Mouse (Mus musculus) heart, embryonic 15.5 days (tissue): ENCODE measurements around the gene Cd151. TPM values are rescaled to one million over a fixed set of nuclear protein-coding genes. Genes with fewer than 3 reads are reported as not detected.

Experiments used
- ATAC-seq: fragments of 200-750 bp; cut with Nextera tagmentation; replicated peaks from 2 replicates; pipeline ENCODE4 v1.8.0; 2017; ENCODE audit warnings: low read depth, moderate TSS enrichment; ENCODE audit not compliant: insufficient number of reproducible peaks, insufficient read depth, low FRiP score
- H3K27ac ChIP-seq: fragments of 300-500 bp; sonication (generic); 2 replicates; pipeline ENCODE4 v1.5.1; 2015; ENCODE audit warnings: mild to moderate bottlenecking, inconsistent platforms
- H3K27me3 ChIP-seq: fragments of 300-500 bp; sonication (generic); 2 replicates; pipeline ENCODE4 v1.6.1; 2015; ENCODE audit warnings: inconsistent platforms
- H3K36me3 ChIP-seq: fragments of 300-500 bp; sonication (generic); 2 replicates; pipeline ENCODE4 v1.6.1; 2015; ENCODE audit warnings: mild to moderate bottlenecking, inconsistent platforms
- H3K4me1 ChIP-seq: fragments of 300-500 bp; sonication (generic); replicated peaks from 2 replicates; pipeline ENCODE4 v1.6.1; 2015; ENCODE audit warnings: inconsistent platforms
- H3K4me2 ChIP-seq: fragments of 300-500 bp; sonication (generic); 2 replicates; pipeline ENCODE4 v1.6.1; 2015; ENCODE audit warnings: inconsistent platforms, mild to moderate bottlenecking, moderate library complexity
- H3K4me3 ChIP-seq: fragments of 300-500 bp; sonication (generic); 2 replicates; pipeline ENCODE4 v1.5.1; 2015; ENCODE audit warnings: mild to moderate bottlenecking, inconsistent platforms
- H3K9ac ChIP-seq: fragments of 300-500 bp; sonication (generic); 2 replicates; pipeline ENCODE4 v1.6.1; 2015; ENCODE audit warnings: mild to moderate bottlenecking, inconsistent platforms
- H3K9me3 ChIP-seq: fragments of 300-500 bp; sonication (generic); replicated peaks from 2 replicates; pipeline ENCODE4 v1.6.1; 2016; ENCODE audit warnings: inconsistent platforms
- WGBS: fragments of 180-500 bp; shearing (Covaris S2); methylation state at CpG from one replicate; pipeline ENCODE4 v1.1.7; 2015; ENCODE audit warnings: mixed read lengths; 5-methylcytosine and 5-hydroxymethylcytosine counted together
- polyA plus RNA-seq: library from polyadenylated mRNA; unstranded; fragments of >200 nt; fragmentation: Nextera tagmentation; extraction: Ambion mirVana; gene quantifications from 2 replicates; pipeline ENCODE4 v1.2.1, GENCODE M21; 2015

The Cd151 gene
- polyA plus RNA-seq, 1 experiment from 2014 or later, result 28.7 TPM

GRCm38 (mm10) chr7:141430585-141431240 lies 36.5 kb upstream of the Cd151 start:
- no peak overlapping the region for H3K4me3 ChIP-seq
- no peak overlapping the region for H3K27ac ChIP-seq
- ATAC-seq, result no peak
- H3K9ac ChIP-seq, result no peak overlapping the region
- H3K36me3 ChIP-seq, result peaks cover 8% of the 10 kb centered on the region
- no peak overlapping the region for H3K4me2 ChIP-seq
- no peaks in the 10 kb centered on the region for H3K9me3 ChIP-seq
- peaks cover 48% of the 10 kb centered on the region for H3K4me1 ChIP-seq
- 92% methylated on average over 9 of the region's 9 CpGs for WGBS
- H3K27me3 ChIP-seq, result no peaks in the 10 kb centered on the region

- H3K36me3 ChIP-seq, result peaks cover 8% of the 10 kb centered on the region
- ATAC-seq, result no peak
- no peak overlapping the region for H3K4me2 ChIP-seq
- no peak overlapping the region for H3K4me3 ChIP-seq
- WGBS, result 90% methylated on average over 19 of the region's 19 CpGs
- H3K9me3 ChIP-seq, result no peaks in the 10 kb centered on the region
- H3K4me1 ChIP-seq, result peaks cover 54% of the 10 kb centered on the region
- H3K27me3 ChIP-seq, result no peaks in the 10 kb centered on the region
- no peak overlapping the region for H3K27ac ChIP-seq
- no peak overlapping the region for H3K9ac ChIP-seq
Measured at GRCm38 (mm10) chr7:141431434-141432185, 35.6 kb upstream of the Cd151 start.

- Histone ChIP-seq H3K4me1 (peaks cover 60% of the 10 kb centered on the region), H3K9me3 (no peaks in the 10 kb centered on the region), H3K27me3 (no peaks in the 10 kb centered on the region), H3K27ac (no peak overlapping the region), H3K4me3 (no peak overlapping the region), H3K36me3 (peaks cover 8% of the 10 kb centered on the region), H3K4me2 (no peak overlapping the region), H3K9ac (no peak overlapping the region)
- 76% methylated on average over 8 of the region's 8 CpGs for WGBS
- ATAC-seq, result no peak
Measured at GRCm38 (mm10) chr7:141432186-141432611, 35.0 kb upstream of the Cd151 start.

- H3K27me3 ChIP-seq, result no peaks in the 10 kb centered on the region
- H3K4me2 ChIP-seq, result no peak overlapping the region
- 88% methylated on average over 6 of the region's 6 CpGs for WGBS
- no peak for ATAC-seq
- no peak overlapping the region for H3K4me3 ChIP-seq
- H3K9ac ChIP-seq, result no peak overlapping the region
- H3K36me3 ChIP-seq, result peaks cover 8% of the 10 kb centered on the region
- no peak overlapping the region for H3K27ac ChIP-seq
- peaks cover 64% of the 10 kb centered on the region for H3K4me1 ChIP-seq
- no peaks in the 10 kb centered on the region for H3K9me3 ChIP-seq
Measured at GRCm38 (mm10) chr7:141432741-141433516, 34.3 kb upstream of the Cd151 start.

- peak overlapping the region; percentile 86 for H3K4me2 ChIP-seq
- H3K4me3 ChIP-seq, result peak overlapping the region; percentile 58
- H3K4me1 ChIP-seq, result peaks cover 58% of the 10 kb centered on the region
- H3K9ac ChIP-seq, result peak overlapping the region; percentile 61
- H3K36me3 ChIP-seq, result peaks cover 14% of the 10 kb centered on the region
- no peaks in the 10 kb centered on the region for H3K9me3 ChIP-seq
- H3K27ac ChIP-seq, result no peak overlapping the region
- 74% methylated on average over 15 of the region's 15 CpGs for WGBS
- no peak for ATAC-seq
- no peaks in the 10 kb centered on the region for H3K27me3 ChIP-seq
Measured at GRCm38 (mm10) chr7:141433517-141434400, 33.4 kb upstream of the Cd151 start.

GRCm38 (mm10) chr7:141434464-141434863 lies 32.7 kb upstream of the Cd151 start:
- Histone ChIP-seq H3K4me1 (peaks cover 51% of the 10 kb centered on the region), H3K9ac (peak overlapping the region; percentile 61), H3K4me3 (peak overlapping the region; percentile 58), H3K36me3 (peaks cover 22% of the 10 kb centered on the region), H3K27me3 (no peaks in the 10 kb centered on the region), H3K27ac (peak overlapping the region; percentile 69), H3K4me2 (peak overlapping the region; percentile 86), H3K9me3 (no peaks in the 10 kb centered on the region)
- whole genome bisulfite sequencing, result 12% methylated on average over 8 of the region's 8 CpGs
- ATAC-seq, result no peak

GRCm38 (mm10) chr7:141435129-141435855 lies 31.9 kb upstream of the Cd151 start:
- WGBS, result 4% methylated on average over 17 of the region's 17 CpGs
- H3K36me3 ChIP-seq, result peaks cover 22% of the 10 kb centered on the region
- H3K4me1 ChIP-seq, result peaks cover 43% of the 10 kb centered on the region
- H3K4me3 ChIP-seq, result peak overlapping the region; percentile 58
- no peaks in the 10 kb centered on the region for H3K27me3 ChIP-seq
- H3K27ac ChIP-seq, result peak overlapping the region; percentile 69
- H3K4me2 ChIP-seq, result peak overlapping the region; percentile 86
- peak overlapping the region; percentile 61 for H3K9ac ChIP-seq
- no peaks in the 10 kb centered on the region for H3K9me3 ChIP-seq
- 0 out of 2 replicates have a peak, but pooled peaks have one; percentile 11 for ATAC-seq

GRCm38 (mm10) chr7:141435856-141436522 lies 31.2 kb upstream of the Cd151 start:
- ATAC-seq, result no peak
- WGBS, result 83% methylated on average over 9 of the region's 9 CpGs
- peak overlapping the region; percentile 86 for H3K4me2 ChIP-seq
- H3K4me3 ChIP-seq, result no peak overlapping the region
- peaks cover 47% of the 10 kb centered on the region for H3K4me1 ChIP-seq
- no peaks in the 10 kb centered on the region for H3K9me3 ChIP-seq
- no peaks in the 10 kb centered on the region for H3K27me3 ChIP-seq
- H3K27ac ChIP-seq, result no peak overlapping the region
- H3K9ac ChIP-seq, result no peak overlapping the region
- peaks cover 22% of the 10 kb centered on the region for H3K36me3 ChIP-seq

GRCm38 (mm10) chr7:141436523-141436892 lies 30.7 kb upstream of the Cd151 start:
- no peak overlapping the region for H3K27ac ChIP-seq
- peaks cover 50% of the 10 kb centered on the region for H3K4me1 ChIP-seq
- no peak for ATAC-seq
- H3K4me3 ChIP-seq, result peak overlapping the region; percentile 63
- 65% methylated on average over 2 of the region's 2 CpGs for WGBS
- no peaks in the 10 kb centered on the region for H3K27me3 ChIP-seq
- peak overlapping the region; percentile 89 for H3K4me2 ChIP-seq
- peak overlapping the region; percentile 71; the same call in 1 of the 2 replicates for H3K9ac ChIP-seq
- peaks cover 22% of the 10 kb centered on the region for H3K36me3 ChIP-seq
- no peaks in the 10 kb centered on the region for H3K9me3 ChIP-seq
